Mouse (Mus musculus) myocyte (in vitro differentiated cells): ENCODE data around the gene Bpifb2.

ENCODE experiments used
- POLR2A ChIP-seq: IDR thresholded peaks from one replicate; pipeline ENCODE4 v1.6.1; 2011; ENCODE audit warnings: low read depth, mild to moderate bottlenecking, control low read depth, moderate library complexity; ENCODE audit not compliant: insufficient read length
- REST ChIP-seq: IDR thresholded peaks from one replicate; pipeline ENCODE4 v1.6.1; 2011; ENCODE audit warnings: mild to moderate bottlenecking, control low read depth, moderate library complexity; ENCODE audit not compliant: insufficient read depth, insufficient read length
- USF1 ChIP-seq: IDR thresholded peaks from one replicate; pipeline ENCODE4 v1.6.1; 2011; ENCODE audit warnings: low read depth, mild to moderate bottlenecking, control low read depth, moderate library complexity

GRCm38 (mm10) chr2:153943537-153943936 is 68.7 kb downstream of the Bpifb2 start:
- TF ChIP-seq POLR2A (no peak), USF1 (no peak), REST (no peak)
